Mouse (Mus musculus): ENCODE measurements at regions not wholly inside any gene's neighbourhood (a gene's known extent, or its start where the extent isn't known, plus 50 kb on each side); places are given as distances from the start of the nearest gene placed in this dataset.
"Not testable (repeated sequence)": the region's sequence is repeated elsewhere in the genome, so short reads cannot be mapped to it uniquely, and the experiment has no call there.

DNA sequence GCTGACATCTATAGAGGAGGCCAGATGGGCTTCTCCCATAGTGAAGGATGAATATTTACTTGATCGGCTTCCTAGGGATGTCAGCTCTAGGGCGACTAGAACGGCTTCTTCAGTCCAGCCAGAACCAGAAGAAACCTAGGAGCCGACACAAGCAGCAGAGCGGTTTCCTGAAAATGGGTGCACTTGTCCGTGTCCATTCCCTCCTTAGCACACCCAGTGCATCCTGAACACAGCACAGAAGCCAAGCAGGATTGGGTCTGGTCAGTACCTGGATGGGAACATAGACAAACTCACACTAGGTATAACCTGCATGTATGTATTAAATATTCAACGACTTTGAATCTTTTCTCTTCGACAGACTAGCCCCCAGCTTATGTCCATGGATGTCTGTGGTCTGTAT is 407.9 kb upstream of the Cdh5 start:
- Histone ChIP-seq H3K27ac (ENCODE audit: low read length) (no peak overlapping the region), H3K9ac (replicated peaks; ENCODE audit: low read length) (no peak overlapping the region), H3K4me2 (replicated peaks; ENCODE audit: low read depth, low read length) (no peak overlapping the region), H3K4me1 (ENCODE audit: insufficient read depth, low read length) (no peaks in the 10 kb centered on the region), H3K9me3 (ENCODE audit: low read length) (no peaks in the 10 kb centered on the region), H3K4me3 (ENCODE audit: low read length) (no peak overlapping the region), H3K36me3 (ENCODE audit: insufficient read depth, low read length) (no peaks in the 10 kb centered on the region), H3K27me3 (ENCODE audit: insufficient read depth, low read length) (no peaks in the 10 kb centered on the region)
- 95% methylated on average over 8 of the region's 8 CpGs for whole genome bisulfite sequencing
- ATAC-seq (ENCODE audit: low FRiP score, low TSS enrichment), result no peak

- no peak for ATAC-seq (ENCODE audit: low FRiP score, low TSS enrichment)
- Histone ChIP-seq H3K4me3 (ENCODE audit: low read length) (no peak overlapping the region), H3K9me3 (ENCODE audit: low read length) (no peaks in the 10 kb centered on the region), H3K4me2 (replicated peaks; ENCODE audit: low read depth, low read length) (no peak overlapping the region), H3K9ac (replicated peaks; ENCODE audit: low read length) (no peak overlapping the region), H3K4me1 (ENCODE audit: insufficient read depth, low read length) (no peaks in the 10 kb centered on the region), H3K27ac (ENCODE audit: low read length) (no peak overlapping the region), H3K36me3 (ENCODE audit: insufficient read depth, low read length) (no peaks in the 10 kb centered on the region), H3K27me3 (ENCODE audit: insufficient read depth, low read length) (no peaks in the 10 kb centered on the region)
- WGBS, result 65% methylated on average over 7 of the region's 7 CpGs
These were observed 407.0 kb upstream of the Cdh5 start for GRCm38 (mm10) chr8:103694331-103694891.

- Histone ChIP-seq H3K9me3 (ENCODE audit: low read length) (no peaks in the 10 kb centered on the region), H3K27me3 (ENCODE audit: insufficient read depth, low read length) (no peaks in the 10 kb centered on the region), H3K27ac (ENCODE audit: low read length) (no peak overlapping the region), H3K4me1 (ENCODE audit: insufficient read depth, low read length) (no peaks in the 10 kb centered on the region), H3K4me2 (replicated peaks; ENCODE audit: low read depth, low read length) (no peak overlapping the region), H3K4me3 (ENCODE audit: low read length) (no peak overlapping the region), H3K36me3 (ENCODE audit: insufficient read depth, low read length) (no peaks in the 10 kb centered on the region), H3K9ac (replicated peaks; ENCODE audit: low read length) (no peak overlapping the region)
- WGBS, result 90% methylated on average over 1 of the region's 1 CpGs
- ATAC-seq (ENCODE audit: low FRiP score, low TSS enrichment), result no peak
These were observed 402.4 kb upstream of the Cdh5 start for GRCm38 (mm10) chr8:103699016-103699520.

- H3K4me3 ChIP-seq (ENCODE audit: low read length), result no peak overlapping the region
- H3K27ac ChIP-seq (ENCODE audit: low read length), result no peak overlapping the region
- 74% methylated on average over 2 of the region's 2 CpGs for WGBS
- H3K9ac ChIP-seq (replicated peaks; ENCODE audit: low read length), result no peak overlapping the region
- H3K4me2 ChIP-seq (replicated peaks; ENCODE audit: low read depth, low read length), result no peak overlapping the region
- H3K4me1 ChIP-seq (ENCODE audit: insufficient read depth, low read length), result no peaks in the 10 kb centered on the region
- H3K36me3 ChIP-seq (ENCODE audit: insufficient read depth, low read length), result no peaks in the 10 kb centered on the region
- ATAC-seq (ENCODE audit: low FRiP score, low TSS enrichment), result no peak
- no peaks in the 10 kb centered on the region for H3K9me3 ChIP-seq (ENCODE audit: low read length)
- no peaks in the 10 kb centered on the region for H3K27me3 ChIP-seq (ENCODE audit: insufficient read depth, low read length)
These were observed 399.2 kb upstream of the Cdh5 start for GRCm38 (mm10) chr8:103702236-103702635.

GRCm38 (mm10) chr8:103706084-103706483 is 395.3 kb upstream of the Cdh5 start:
- Histone ChIP-seq H3K27me3 (ENCODE audit: insufficient read depth, low read length) (no peaks in the 10 kb centered on the region), H3K9me3 (ENCODE audit: low read length) (no peaks in the 10 kb centered on the region), H3K4me1 (ENCODE audit: insufficient read depth, low read length) (no peaks in the 10 kb centered on the region), H3K27ac (ENCODE audit: low read length) (no peak overlapping the region), H3K4me3 (ENCODE audit: low read length) (no peak overlapping the region), H3K9ac (replicated peaks; ENCODE audit: low read length) (no peak overlapping the region), H3K4me2 (replicated peaks; ENCODE audit: low read depth, low read length) (no peak overlapping the region), H3K36me3 (ENCODE audit: insufficient read depth, low read length) (no peaks in the 10 kb centered on the region)
- no peak for ATAC-seq (ENCODE audit: low FRiP score, low TSS enrichment)
- WGBS, result 83% methylated on average over 2 of the region's 2 CpGs

- not testable (repeated sequence) for H3K4me2 ChIP-seq (replicated peaks; ENCODE audit: low read depth, low read length); H3K9me3 ChIP-seq (ENCODE audit: low read length); H3K27ac ChIP-seq (ENCODE audit: low read length); H3K9ac ChIP-seq (replicated peaks; ENCODE audit: low read length); H3K4me3 ChIP-seq (ENCODE audit: low read length); H3K27me3 ChIP-seq (ENCODE audit: insufficient read depth, low read length); H3K36me3 ChIP-seq (ENCODE audit: insufficient read depth, low read length); ATAC-seq (ENCODE audit: low FRiP score, low TSS enrichment); H3K4me1 ChIP-seq (ENCODE audit: insufficient read depth, low read length)
- WGBS, result 92% methylated on average over 7 of the region's 7 CpGs
These were observed 390.6 kb upstream of the Cdh5 start for GRCm38 (mm10) chr8:103710871-103711270.

- Histone ChIP-seq H3K9ac (replicated peaks; ENCODE audit: low read length) (no peak overlapping the region), H3K4me1 (ENCODE audit: insufficient read depth, low read length) (no peaks in the 10 kb centered on the region), H3K4me3 (ENCODE audit: low read length) (no peak overlapping the region), H3K9me3 (ENCODE audit: low read length) (no peaks in the 10 kb centered on the region), H3K27ac (ENCODE audit: low read length) (no peak overlapping the region), H3K27me3 (ENCODE audit: insufficient read depth, low read length) (no peaks in the 10 kb centered on the region), H3K4me2 (replicated peaks; ENCODE audit: low read depth, low read length) (no peak overlapping the region), H3K36me3 (ENCODE audit: insufficient read depth, low read length) (no peaks in the 10 kb centered on the region)
- 68% methylated on average over 4 of the region's 4 CpGs for WGBS
- ATAC-seq (ENCODE audit: low FRiP score, low TSS enrichment), result no peak
These were observed 383.7 kb upstream of the Cdh5 start for GRCm38 (mm10) chr8:103717723-103718122.

GRCm38 (mm10) chr8:103733466-103733865 is 368.0 kb upstream of the Cdh5 start:
- Histone ChIP-seq H3K4me3 (ENCODE audit: low read length) (no peak overlapping the region), H3K4me1 (ENCODE audit: insufficient read depth, low read length) (no peaks in the 10 kb centered on the region), H3K36me3 (ENCODE audit: insufficient read depth, low read length) (no peaks in the 10 kb centered on the region), H3K9me3 (ENCODE audit: low read length) (peaks cover 3% of the 10 kb centered on the region; the same call in 1 of the 2 replicates), H3K9ac (replicated peaks; ENCODE audit: low read length) (no peak overlapping the region), H3K27me3 (ENCODE audit: insufficient read depth, low read length) (no peaks in the 10 kb centered on the region), H3K27ac (ENCODE audit: low read length) (no peak overlapping the region), H3K4me2 (replicated peaks; ENCODE audit: low read depth, low read length) (no peak overlapping the region)
- WGBS, result 89% methylated on average over 3 of the region's 3 CpGs
- no peak for ATAC-seq (ENCODE audit: low FRiP score, low TSS enrichment)

- H3K4me3 ChIP-seq (ENCODE audit: low read length), result no peak overlapping the region
- H3K4me2 ChIP-seq (replicated peaks; ENCODE audit: low read depth, low read length), result no peak overlapping the region
- ATAC-seq (ENCODE audit: low FRiP score, low TSS enrichment), result peak; percentile 23; the same call in 1 of the 2 replicates
- WGBS, result 38% methylated on average over 8 of the region's 8 CpGs
- H3K36me3 ChIP-seq (ENCODE audit: insufficient read depth, low read length), result no peaks in the 10 kb centered on the region
- no peaks in the 10 kb centered on the region for H3K27me3 ChIP-seq (ENCODE audit: insufficient read depth, low read length)
- H3K27ac ChIP-seq (ENCODE audit: low read length), result no peak overlapping the region
- H3K4me1 ChIP-seq (ENCODE audit: insufficient read depth, low read length), result no peaks in the 10 kb centered on the region
- H3K9ac ChIP-seq (replicated peaks; ENCODE audit: low read length), result no peak overlapping the region
- H3K9me3 ChIP-seq (ENCODE audit: low read length), result peaks cover 3% of the 10 kb centered on the region; the same call in 1 of the 2 replicates
These were observed 363.1 kb upstream of the Cdh5 start for GRCm38 (mm10) chr8:103738330-103738729.

DNA sequence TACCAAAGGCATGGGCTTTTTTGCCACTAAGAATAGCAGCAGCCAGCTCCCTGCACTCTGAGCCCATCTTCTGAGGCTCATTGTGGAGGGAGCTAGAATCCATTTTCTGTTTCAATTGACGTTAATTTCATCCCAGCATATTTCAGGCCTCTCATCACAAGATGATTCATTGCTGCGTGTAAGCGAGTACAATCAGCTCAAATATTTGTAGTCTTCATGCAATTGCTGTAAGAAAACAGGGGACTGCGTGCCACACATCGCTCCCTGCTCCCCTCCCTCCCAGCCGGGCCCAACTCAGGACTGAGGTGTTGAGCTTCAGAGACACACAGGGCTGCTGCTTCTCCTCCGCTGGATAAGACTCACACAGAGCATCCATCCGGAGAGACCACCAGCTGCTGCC is 360.0 kb upstream of the Cdh5 start:
- H3K9me3 ChIP-seq (ENCODE audit: low read length), result no peaks in the 10 kb centered on the region
- no peaks in the 10 kb centered on the region for H3K4me1 ChIP-seq (ENCODE audit: insufficient read depth, low read length)
- no peaks in the 10 kb centered on the region for H3K36me3 ChIP-seq (ENCODE audit: insufficient read depth, low read length)
- no peak overlapping the region for H3K27ac ChIP-seq (ENCODE audit: low read length)
- WGBS, result 66% methylated on average over 8 of the region's 8 CpGs
- H3K27me3 ChIP-seq (ENCODE audit: insufficient read depth, low read length), result no peaks in the 10 kb centered on the region
- no peak overlapping the region for H3K4me3 ChIP-seq (ENCODE audit: low read length)
- no peak for ATAC-seq (ENCODE audit: low FRiP score, low TSS enrichment)
- no peak overlapping the region for H3K9ac ChIP-seq (replicated peaks; ENCODE audit: low read length)
- H3K4me2 ChIP-seq (replicated peaks; ENCODE audit: low read depth, low read length), result no peak overlapping the region
